Mouse (Mus musculus) cerebellum, adult (tissue): ENCODE data around the gene Rnf222.

Source experiments
- ATAC-seq: cut with Nextera tagmentation; 2 replicates; pipeline ENCODE4 v1.9.2; 2017; ENCODE audit warnings: mild to moderate bottlenecking, moderate library complexity, mixed read lengths; ENCODE audit not compliant: insufficient number of reproducible peaks, low FRiP score, low TSS enrichment

Rnf222 gene

GRCm38 (mm10) chr11:68888253-68888652 lies at the start of gene Rnf222:
Gene Rnf222, plus strand, starts transcription at chr11:68888553.
- no peak for ATAC-seq

- no peak for ATAC-seq
Measured at GRCm38 (mm10) chr11:68839606-68840005, 48.7 kb upstream of the Rnf222 start.

- no peak for ATAC-seq
Measured at GRCm38 (mm10) chr11:68850862-68851261, 37.5 kb upstream of the Rnf222 start.

- ATAC-seq, result no peak
Measured at GRCm38 (mm10) chr11:68851644-68852485, 36.5 kb upstream of the Rnf222 start.

GRCm38 (mm10) chr11:68852486-68852901 lies 35.9 kb upstream of the Rnf222 start:
- ATAC-seq, result peak; percentile 52

GRCm38 (mm10) chr11:68852932-68853409 lies 35.4 kb upstream of the Rnf222 start:
- ATAC-seq, result peak; percentile 98

- no peak for ATAC-seq
Measured at GRCm38 (mm10) chr11:68853611-68854401, 34.5 kb upstream of the Rnf222 start.

GRCm38 (mm10) chr11:68854621-68855020 lies 33.7 kb upstream of the Rnf222 start:
- ATAC-seq, result no peak

GRCm38 (mm10) chr11:68857329-68857728 lies 31.0 kb upstream of the Rnf222 start:
- no peak for ATAC-seq

GRCm38 (mm10) chr11:68859943-68860593 lies 28.3 kb upstream of the Rnf222 start:
- ATAC-seq, result no peak

GRCm38 (mm10) chr11:68862260-68862659 lies 26.1 kb upstream of the Rnf222 start:
- ATAC-seq, result no peak

GRCm38 (mm10) chr11:68863631-68864091 lies 24.7 kb upstream of the Rnf222 start:
- no peak for ATAC-seq

GRCm38 (mm10) chr11:68864544-68865189 lies 23.7 kb upstream of the Rnf222 start:
- no peak for ATAC-seq

GRCm38 (mm10) chr11:68871277-68871676 lies 17.1 kb upstream of the Rnf222 start:
- ATAC-seq, result no peak

GRCm38 (mm10) chr11:68871748-68872147 lies 16.6 kb upstream of the Rnf222 start, which contains the start of gene Ndel1:
Gene Ndel1, minus strand, starts transcription at chr11:68871858.
- ATAC-seq, result no peak

GRCm38 (mm10) chr11:68874841-68875240 lies 13.5 kb upstream of the Rnf222 start:
- no peak for ATAC-seq

- no peak for ATAC-seq
Measured at GRCm38 (mm10) chr11:68878811-68879210, 9.5 kb upstream of the Rnf222 start.

GRCm38 (mm10) chr11:68882107-68882506 lies 6.2 kb upstream of the Rnf222 start:
- no peak for ATAC-seq

- no peak for ATAC-seq
Measured at GRCm38 (mm10) chr11:68883843-68884242, 4.5 kb upstream of the Rnf222 start.

GRCm38 (mm10) chr11:68884368-68884767 lies 4.0 kb upstream of the Rnf222 start:
- no peak for ATAC-seq
